Mouse (Mus musculus) midbrain, embryonic 16.5 days (tissue): ENCODE results near the gene Fgfr2. TPM values are rescaled to one million over a fixed set of nuclear protein-coding genes. Genes with fewer than 3 reads are reported as not detected.

Experiments used
- ATAC-seq: fragments of 200-750 bp; cut with Nextera tagmentation; 2 replicates; pipeline ENCODE4 v1.8.0; 2017; ENCODE audit warnings: moderate TSS enrichment
- H3K27ac ChIP-seq: fragments of 300-500 bp; sonication (generic); 2 replicates; pipeline ENCODE4 v1.5.1; 2014; ENCODE audit warnings: mild to moderate bottlenecking, low read length, mixed read lengths
- H3K27me3 ChIP-seq: fragments of 300-500 bp; sonication (generic); 2 replicates; pipeline ENCODE4 v1.6.1; 2014; ENCODE audit warnings: low read depth, low read length, mixed read lengths; ENCODE audit not compliant: control insufficient read depth, insufficient read depth
- H3K36me3 ChIP-seq: fragments of 300-500 bp; sonication (generic); 2 replicates; pipeline ENCODE4 v1.6.1; 2014; ENCODE audit warnings: mild to moderate bottlenecking, low read length, moderate library complexity, mixed read lengths; ENCODE audit not compliant: control insufficient read depth, insufficient read depth
- H3K4me1 ChIP-seq: fragments of 300-500 bp; sonication (generic); 2 replicates; pipeline ENCODE4 v1.6.1; 2014; ENCODE audit warnings: mild to moderate bottlenecking, low read length, mixed read lengths; ENCODE audit not compliant: control insufficient read depth, insufficient read depth
- H3K4me2 ChIP-seq: fragments of 300-500 bp; sonication (generic); 2 replicates; pipeline ENCODE4 v1.6.1; 2014; ENCODE audit warnings: mild to moderate bottlenecking, low read length, mixed read lengths
- H3K4me3 ChIP-seq: fragments of 300-500 bp; sonication (generic); 2 replicates; pipeline ENCODE4 v1.5.1; 2014; ENCODE audit warnings: low read depth, mild to moderate bottlenecking, low read length, moderate library complexity, mixed read lengths
- H3K9ac ChIP-seq: fragments of 300-500 bp; sonication (generic); 2 replicates; pipeline ENCODE4 v1.6.1; 2014; ENCODE audit warnings: low read depth, low read length, mixed read lengths
- H3K9me3 ChIP-seq: fragments of 300-500 bp; sonication (generic); replicated peaks from 2 replicates; pipeline ENCODE4 v1.6.1; 2014; ENCODE audit warnings: mild to moderate bottlenecking, low read length, mixed read lengths; ENCODE audit not compliant: control insufficient read depth, poor library complexity, severe bottlenecking
- WGBS: fragments of 180-500 bp; shearing (Covaris S2); extraction: QIAGEN DNeasy Blood & Tissue Kit; methylation state at CpG from one replicate; pipeline ENCODE4 v1.1.7; 2014; 5-methylcytosine and 5-hydroxymethylcytosine counted together
- polyA plus RNA-seq: library from polyadenylated mRNA; unstranded; fragments of >200 nt; fragmentation: Nextera tagmentation; extraction: Ambion mirVana; gene quantifications from 2 replicates; pipeline ENCODE4 v1.2.1, GENCODE M21; 2015

Gene Fgfr2
- polyA plus RNA-seq, 1 experiment from 2014 or later = 23.8 TPM

DNA sequence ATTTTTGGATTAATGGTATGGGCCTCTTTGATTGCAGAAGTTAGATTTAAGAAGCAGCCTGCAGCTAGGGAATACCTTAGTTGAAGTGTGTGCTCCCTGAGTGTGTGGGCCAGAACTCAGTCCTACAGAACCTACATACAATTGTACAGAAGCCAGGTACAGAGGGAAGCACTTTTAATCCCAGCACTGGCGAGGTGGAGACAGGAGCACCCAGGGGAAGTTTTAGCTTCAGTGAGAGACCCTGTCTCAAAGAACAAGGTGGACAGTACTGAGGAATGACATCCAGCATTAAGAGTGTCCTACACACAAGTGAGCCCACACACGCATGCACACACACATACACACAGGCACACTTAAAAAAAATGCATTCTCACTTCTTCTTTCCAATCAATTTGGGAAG lies 2545.1 kb downstream of the Fgfr2 start:
- Histone ChIP-seq H3K4me2 (no peak overlapping the region), H3K9ac (no peak overlapping the region), H3K9me3 (no peaks in the 10 kb centered on the region), H3K36me3 (no peaks in the 10 kb centered on the region), H3K27me3 (no peaks in the 10 kb centered on the region), H3K4me3 (no peak overlapping the region), H3K4me1 (no peaks in the 10 kb centered on the region), H3K27ac (no peak overlapping the region)
- ATAC-seq = no peak
- 86% methylated on average over 2 of the region's 2 CpGs for WGBS

DNA sequence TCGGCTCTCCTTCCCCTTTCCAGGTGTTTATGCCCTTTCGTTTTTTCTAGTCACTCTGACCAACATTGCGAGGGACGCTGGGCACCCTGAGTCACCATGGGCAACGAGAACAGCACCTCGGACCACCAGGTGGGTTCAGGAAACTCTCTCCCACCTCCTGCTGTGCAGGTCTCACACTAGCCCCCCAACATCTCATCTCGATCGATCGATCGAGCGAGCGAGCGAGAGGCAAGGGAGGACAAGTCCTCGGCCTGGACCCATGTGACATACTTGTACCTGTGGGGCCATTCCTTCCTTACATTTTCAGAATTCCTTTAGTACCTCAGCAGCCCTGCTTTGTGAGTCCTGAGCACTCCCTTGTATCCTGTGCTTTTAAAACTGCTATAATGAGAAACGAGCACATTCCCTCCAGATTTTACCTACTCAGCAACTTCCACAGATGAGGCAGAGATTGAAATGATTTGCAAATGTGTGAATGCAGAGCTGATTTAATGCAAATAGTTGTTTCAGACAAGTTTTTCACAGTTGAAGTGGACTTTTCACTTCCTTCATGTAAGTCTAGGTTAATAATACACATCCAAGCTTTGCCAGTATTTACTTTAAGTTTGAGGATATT lies 2545.7 kb downstream of the Fgfr2 start, which contains the start of gene Tacc2:
TSS of gene Tacc2 (plus strand) at position 51 of the 616 bp plus-strand sequence.
- H3K4me1 ChIP-seq = no peaks in the 10 kb centered on the region
- no peak within 1 kb of the TSS for H3K9ac ChIP-seq
- H3K27ac ChIP-seq = no peak within 1 kb of the TSS
- H3K36me3 ChIP-seq = no peaks in the 10 kb centered on the region
- 59% methylated on average over 15 of the region's 15 CpGs for WGBS
- no peaks in the 10 kb centered on the region for H3K9me3 ChIP-seq
- ATAC-seq = no peak
- H3K27me3 ChIP-seq = no peaks in the 10 kb centered on the region
- H3K4me2 ChIP-seq = no peak within 1 kb of the TSS
- no peak within 1 kb of the TSS for H3K4me3 ChIP-seq

DNA sequence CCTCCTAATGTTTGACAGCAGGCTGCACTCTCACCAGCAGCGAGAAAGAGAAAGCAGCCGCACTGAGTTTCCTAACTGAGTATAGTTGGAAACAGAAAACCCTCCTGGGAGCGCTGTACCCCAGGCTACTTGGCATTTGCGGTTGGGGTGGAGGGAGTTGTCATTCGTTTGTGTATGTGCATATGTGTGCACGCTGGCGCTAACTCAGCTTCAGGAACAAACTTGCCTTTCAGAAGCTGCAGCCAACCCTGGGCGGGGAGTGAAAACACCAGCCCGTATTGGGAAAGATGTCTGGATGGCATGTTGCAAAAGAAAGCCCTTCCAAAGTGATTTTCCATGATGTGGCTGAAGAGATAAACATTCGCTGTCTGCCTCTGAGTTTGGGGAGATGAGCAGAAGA lies 2546.2 kb downstream of the Fgfr2 start:
- no peak overlapping the region for H3K9ac ChIP-seq
- H3K4me3 ChIP-seq = no peak overlapping the region
- ATAC-seq = no peak
- no peaks in the 10 kb centered on the region for H3K4me1 ChIP-seq
- H3K27ac ChIP-seq = no peak overlapping the region
- no peak overlapping the region for H3K4me2 ChIP-seq
- no peaks in the 10 kb centered on the region for H3K9me3 ChIP-seq
- WGBS = 42% methylated on average over 10 of the region's 10 CpGs
- no peaks in the 10 kb centered on the region for H3K27me3 ChIP-seq
- no peaks in the 10 kb centered on the region for H3K36me3 ChIP-seq

DNA sequence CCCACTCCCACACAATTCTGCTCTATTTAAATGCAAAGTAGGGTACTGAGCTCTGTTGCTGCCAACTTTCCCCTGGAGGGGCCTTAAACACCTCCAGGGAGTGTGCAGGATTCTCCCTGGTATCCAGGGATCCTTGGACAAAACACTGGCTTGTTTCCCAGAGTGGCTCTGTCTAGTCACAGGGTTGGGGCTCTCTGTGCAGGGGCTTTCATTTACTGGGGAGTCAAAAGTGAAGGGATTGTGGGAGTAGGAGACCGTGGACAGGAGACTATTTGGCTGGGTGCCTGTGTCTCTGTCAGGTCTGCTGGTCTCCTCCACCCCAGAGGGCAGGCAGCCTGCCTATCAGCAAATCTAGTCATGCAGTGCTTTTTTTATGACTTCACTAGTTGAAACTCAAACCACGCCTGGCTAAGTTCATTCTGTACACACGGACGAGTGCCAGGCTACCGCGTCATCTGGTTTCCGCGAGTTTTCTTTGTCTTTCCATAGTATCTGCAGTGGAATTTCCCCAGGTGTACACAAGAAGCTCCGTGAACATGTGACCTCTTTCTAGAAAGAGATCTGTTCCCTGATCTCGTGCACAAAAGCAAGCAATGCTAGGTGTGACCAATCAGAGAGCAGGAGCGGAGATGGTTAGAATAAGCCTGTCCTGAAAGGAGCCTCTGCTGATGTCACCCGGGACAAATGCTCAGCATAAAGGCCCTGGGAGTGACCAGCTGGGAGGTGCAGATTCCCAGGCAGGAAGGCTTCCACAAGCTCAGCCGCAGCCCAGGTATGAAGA lies 2548.7 kb downstream of the Fgfr2 start:
- Histone ChIP-seq H3K4me2 (no peak overlapping the region), H3K4me1 (no peaks in the 10 kb centered on the region), H3K27me3 (no peaks in the 10 kb centered on the region), H3K4me3 (no peak overlapping the region), H3K36me3 (no peaks in the 10 kb centered on the region), H3K9ac (no peak overlapping the region), H3K27ac (no peak overlapping the region), H3K9me3 (no peaks in the 10 kb centered on the region)
- 43% methylated on average over 13 of the region's 13 CpGs for WGBS
- peak; percentile 73 for ATAC-seq

DNA sequence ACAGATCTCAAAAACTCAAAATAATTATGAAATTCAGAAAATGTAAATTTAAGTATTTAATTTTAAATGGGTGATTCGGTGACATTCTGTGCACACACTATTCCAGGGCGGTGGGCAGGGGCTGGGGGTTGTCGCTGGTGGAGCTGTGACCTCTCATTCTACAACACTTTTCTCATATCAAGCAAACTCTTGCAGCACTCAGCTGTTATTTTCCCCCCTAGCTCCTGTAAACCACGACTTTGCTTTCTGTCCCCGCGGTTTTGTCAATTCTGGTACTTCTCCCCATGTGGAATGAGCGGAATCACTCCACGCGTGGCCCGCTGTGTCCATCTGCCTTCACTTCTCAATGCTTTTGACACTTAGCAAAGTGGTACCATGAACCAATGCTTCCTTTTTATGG lies 2549.4 kb downstream of the Fgfr2 start:
- Histone ChIP-seq H3K9ac (no peak overlapping the region), H3K4me1 (no peaks in the 10 kb centered on the region), H3K27me3 (no peaks in the 10 kb centered on the region), H3K4me2 (no peak overlapping the region), H3K27ac (no peak overlapping the region), H3K4me3 (no peak overlapping the region), H3K36me3 (no peaks in the 10 kb centered on the region), H3K9me3 (no peaks in the 10 kb centered on the region)
- WGBS = 91% methylated on average over 10 of the region's 10 CpGs
- ATAC-seq = no peak

DNA sequence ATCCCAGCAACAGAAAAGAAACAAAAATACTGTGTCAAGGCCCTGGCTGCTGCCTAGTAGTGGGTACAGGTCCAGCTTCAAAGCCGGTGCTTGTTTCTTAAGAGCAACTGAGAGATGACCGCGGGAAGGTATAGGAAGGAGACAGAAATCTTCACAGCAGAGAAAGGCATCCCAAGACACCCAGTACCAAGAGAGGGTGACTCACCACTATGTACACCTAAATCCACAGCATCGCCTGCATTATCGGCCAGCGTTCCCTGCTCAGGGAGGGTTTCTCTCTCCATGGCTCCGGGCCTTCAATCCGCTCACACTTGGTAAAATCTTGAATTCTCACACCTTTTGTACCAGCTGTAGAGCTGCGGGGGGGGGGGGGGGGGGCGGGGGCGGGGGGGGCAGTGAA lies 2550.3 kb downstream of the Fgfr2 start, which contains the start of gene Nsmce4a:
TSS of gene Nsmce4a (minus strand) at position 298 of the 400 bp plus-strand sequence.
- no peak within 1 kb of the TSS for H3K4me3 ChIP-seq
- no peak within 1 kb of the TSS for H3K9ac ChIP-seq
- H3K27me3 ChIP-seq = no peaks in the 10 kb centered on the region
- no peak for ATAC-seq
- no peak within 1 kb of the TSS for H3K27ac ChIP-seq
- H3K36me3 ChIP-seq = no peaks in the 10 kb centered on the region
- 83% methylated on average over 8 of the region's 11 CpGs for WGBS
- no peaks in the 10 kb centered on the region for H3K9me3 ChIP-seq
- no peak within 1 kb of the TSS for H3K4me2 ChIP-seq
- no peaks in the 10 kb centered on the region for H3K4me1 ChIP-seq

DNA sequence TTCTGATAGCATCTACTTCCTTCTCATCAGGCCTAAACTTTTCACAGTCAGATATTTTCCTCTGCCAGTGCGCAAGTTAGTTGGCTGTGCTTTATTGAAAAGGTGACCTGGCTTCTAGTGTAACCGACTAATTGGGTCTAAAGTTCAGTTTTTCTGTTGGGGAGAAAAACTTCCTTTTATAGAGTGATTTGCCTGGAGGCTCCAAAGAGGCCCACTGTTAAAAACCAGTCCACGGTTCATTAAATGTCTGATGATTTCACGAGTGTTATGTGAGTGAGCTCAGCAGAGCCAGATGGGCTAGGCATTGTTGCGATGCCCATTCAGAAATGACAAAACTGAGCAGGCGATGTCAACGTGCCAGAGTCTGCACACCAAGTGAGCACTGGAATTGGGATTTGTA lies 2552.7 kb downstream of the Fgfr2 start:
- no peaks in the 10 kb centered on the region for H3K9me3 ChIP-seq
- ATAC-seq = no peak
- no peaks in the 10 kb centered on the region for H3K36me3 ChIP-seq
- H3K27ac ChIP-seq = no peak overlapping the region
- no peak overlapping the region for H3K9ac ChIP-seq
- no peaks in the 10 kb centered on the region for H3K27me3 ChIP-seq
- no peak overlapping the region for H3K4me3 ChIP-seq
- H3K4me1 ChIP-seq = no peaks in the 10 kb centered on the region
- WGBS = 50% methylated on average over 7 of the region's 7 CpGs
- no peak overlapping the region for H3K4me2 ChIP-seq

DNA sequence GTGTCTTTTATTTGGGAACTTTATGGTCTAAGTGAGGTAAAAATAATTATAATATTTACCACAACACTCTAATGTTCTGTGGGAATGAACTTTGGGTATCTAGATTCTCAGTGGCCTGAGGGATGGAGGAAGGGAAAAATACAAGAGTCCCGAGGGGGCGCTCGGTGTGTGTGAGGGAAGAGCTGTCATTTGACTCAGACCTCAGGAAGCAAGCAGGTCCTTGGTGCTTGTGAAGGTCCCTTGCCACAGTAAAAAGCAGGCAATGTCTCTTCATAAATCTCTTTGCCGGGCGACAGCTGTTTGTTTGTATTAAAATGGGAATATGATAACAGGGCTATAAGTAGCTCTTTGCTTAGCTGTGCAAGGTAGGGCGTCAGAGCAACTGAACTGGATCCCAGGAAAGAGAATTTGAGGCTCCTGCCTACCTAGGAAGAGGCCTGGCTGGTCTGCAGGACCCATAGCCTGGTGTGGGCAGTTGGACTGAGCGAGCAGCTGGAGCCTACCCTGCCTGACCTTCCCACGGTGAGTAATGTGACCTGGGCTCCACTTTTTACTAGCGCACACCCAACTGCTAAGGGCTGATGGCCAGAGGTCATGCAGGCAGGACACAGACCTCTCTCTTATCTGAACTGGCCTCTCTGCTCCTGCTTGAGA lies 2554.2 kb downstream of the Fgfr2 start:
- 88% methylated on average over 9 of the region's 9 CpGs for WGBS
- Histone ChIP-seq H3K4me3 (no peak overlapping the region), H3K4me2 (no peak overlapping the region), H3K27me3 (no peaks in the 10 kb centered on the region), H3K27ac (no peak overlapping the region), H3K4me1 (no peaks in the 10 kb centered on the region), H3K36me3 (no peaks in the 10 kb centered on the region), H3K9ac (no peak overlapping the region), H3K9me3 (no peaks in the 10 kb centered on the region)
- no peak for ATAC-seq

DNA sequence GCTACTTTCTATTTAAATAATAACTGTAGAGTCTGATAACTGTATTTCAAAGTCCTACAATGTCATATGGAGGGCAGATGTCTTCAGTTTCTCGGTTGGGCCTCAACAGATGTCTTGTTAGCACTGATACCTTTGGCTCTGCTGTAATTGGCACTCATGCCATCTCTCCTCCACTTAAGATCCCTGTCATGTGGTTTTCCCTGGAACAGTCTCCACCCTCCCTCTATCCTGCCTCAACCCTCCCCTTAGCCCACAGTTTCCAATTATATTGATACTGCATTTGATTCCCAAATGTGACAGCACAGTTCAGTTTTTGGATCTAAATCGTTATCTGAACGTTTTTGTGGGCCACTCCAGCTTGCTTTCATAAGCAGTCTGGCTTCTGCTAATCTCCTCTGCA lies 2558.6 kb downstream of the Fgfr2 start:
- Histone ChIP-seq H3K27me3 (no peaks in the 10 kb centered on the region), H3K4me2 (no peak overlapping the region), H3K4me1 (no peaks in the 10 kb centered on the region), H3K9me3 (no peaks in the 10 kb centered on the region), H3K27ac (no peak overlapping the region), H3K9ac (no peak overlapping the region), H3K4me3 (no peak overlapping the region), H3K36me3 (no peaks in the 10 kb centered on the region)
- 79% methylated on average over 3 of the region's 3 CpGs for WGBS
- ATAC-seq = no peak
